Mouse (Mus musculus) heart, adult 2 months (tissue): ENCODE results near the gene Hcls1. TPM values are rescaled to one million over a fixed set of nuclear protein-coding genes. Genes with fewer than 3 reads are reported as not detected.

Experiments
- DNase-seq, 2 experiments: peaks; one replicate each; pipeline ENCODE4 v3.0.0; 2021
- H3K27ac ChIP-seq: fragments of 200-600 bp; 2 replicates; pipeline ENCODE4 v1.8.1; 2022
- H3K27me3 ChIP-seq: fragments of 200-500 bp; 2 replicates; pipeline ENCODE4 v1.6.1; 2012; ENCODE audit warnings: mild to moderate bottlenecking, low read length, inconsistent platforms, mixed read lengths; ENCODE audit not compliant: control insufficient read depth, insufficient read depth
- H3K36me3 ChIP-seq: fragments of 200-500 bp; 2 replicates; pipeline ENCODE4 v1.6.1; 2012; ENCODE audit warnings: low read length, inconsistent platforms; ENCODE audit not compliant: control insufficient read depth, insufficient read depth
- H3K4me1 ChIP-seq: fragments of 200-500 bp; 2 replicates; pipeline ENCODE4 v1.6.1; 2011; ENCODE audit warnings: low read length; ENCODE audit not compliant: control insufficient read depth, insufficient read depth
- H3K4me3 ChIP-seq: fragments of 200-600 bp; 2 replicates; pipeline ENCODE4 v1.8.1; 2022
- H3K79me2 ChIP-seq: fragments of 200-500 bp; replicated peaks from 2 replicates; pipeline ENCODE4 v1.6.1; 2012; ENCODE audit warnings: mild to moderate bottlenecking, inconsistent platforms, low read length, moderate library complexity, mixed read lengths; ENCODE audit not compliant: control insufficient read depth, insufficient read depth
- H3K9ac ChIP-seq: fragments of 200-500 bp; 2 replicates; pipeline ENCODE4 v1.6.1; 2012; ENCODE audit warnings: low read depth, mild to moderate bottlenecking, control low read depth, inconsistent platforms, low read length, mixed read lengths
- CTCF ChIP-seq: fragments of 200-600 bp; IDR thresholded peaks from 2 replicates; pipeline ENCODE4 v1.8.1; 2022; ENCODE audit warnings: antibody characterized with exemption, mild to moderate bottlenecking, moderate library complexity
- EP300 ChIP-seq: fragments of 200-500 bp; IDR thresholded peaks from 2 replicates; pipeline ENCODE4 v1.6.1; 2011; ENCODE audit warnings: low read depth, low read length, control low read depth; ENCODE audit not compliant: insufficient read depth
- POLR2A ChIP-seq: fragments of 200-500 bp; IDR thresholded peaks from 2 replicates; pipeline ENCODE4 v1.6.1; 2011; ENCODE audit warnings: mild to moderate bottlenecking, low read depth, low read length, control low read depth; ENCODE audit not compliant: insufficient read depth
- WGBS: fragments of 180-500 bp; shearing (Covaris S2); methylation state at CpG from one replicate; pipeline ENCODE4 v1.1.7; 2018; 5-methylcytosine and 5-hydroxymethylcytosine counted together
- intact Hi-C: fragments of 180-260 bp; cut with DNase I; formaldehyde crosslinking; loops from one replicate; pipeline ENCODE4 v1.15.1; 2025
- polyA plus RNA-seq: library from polyadenylated mRNA; depleted of rRNA; stranded (reverse); fragments of >200 nt; gene quantifications from 2 replicates; pipeline ENCODE4 v1.2.3, GENCODE M21; 2012
- total RNA-seq, 2 experiments: library from RNA; stranded (reverse); gene quantifications; 2 replicates each; pipeline ENCODE4 v1.2.3; 2021

The Hcls1 gene
- total and polyA plus RNA-seq, 3 experiments: 7.3 to 9.3 (median 9.1) TPM

DNA sequence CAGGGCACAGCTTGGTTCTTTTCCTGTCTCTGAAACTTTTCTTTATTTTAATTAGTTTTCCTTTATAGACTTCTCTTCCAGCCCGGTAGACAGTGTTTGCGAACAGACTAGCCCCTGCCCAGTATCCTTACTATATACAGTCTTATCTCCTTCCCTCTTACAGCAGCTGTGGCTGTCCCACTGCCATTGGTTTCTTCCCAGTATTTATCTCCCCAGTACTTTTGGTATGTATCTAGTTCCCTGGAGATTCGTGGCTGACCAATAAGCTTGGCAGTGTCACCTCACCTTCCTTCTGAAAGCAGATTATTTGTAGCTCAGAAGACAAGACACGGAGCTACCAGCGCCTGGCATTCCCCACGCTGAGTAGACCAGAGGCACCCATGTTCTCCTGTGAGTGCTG, 38.1 kb upstream of the Hcls1 start:
- no peak overlapping the region for H3K9ac ChIP-seq
- TF ChIP-seq POLR2A: no peak
- no peak for TF ChIP-seq EP300
- no peak for TF ChIP-seq CTCF
- H3K36me3 ChIP-seq: no peaks in the 10 kb centered on the region; the same call in 1 of the 2 replicates
- intact Hi-C loops: no loop called here
- H3K4me3 ChIP-seq: no peak overlapping the region
- H3K4me1 ChIP-seq: no peaks in the 10 kb centered on the region
- no peak overlapping the region for H3K27ac ChIP-seq
- H3K27me3 ChIP-seq: no peaks in the 10 kb centered on the region
- no peaks in the 10 kb centered on the region for H3K79me2 ChIP-seq
- DNase-seq: no peak
- WGBS: 71% methylated on average over 6 of the region's 6 CpGs

DNA sequence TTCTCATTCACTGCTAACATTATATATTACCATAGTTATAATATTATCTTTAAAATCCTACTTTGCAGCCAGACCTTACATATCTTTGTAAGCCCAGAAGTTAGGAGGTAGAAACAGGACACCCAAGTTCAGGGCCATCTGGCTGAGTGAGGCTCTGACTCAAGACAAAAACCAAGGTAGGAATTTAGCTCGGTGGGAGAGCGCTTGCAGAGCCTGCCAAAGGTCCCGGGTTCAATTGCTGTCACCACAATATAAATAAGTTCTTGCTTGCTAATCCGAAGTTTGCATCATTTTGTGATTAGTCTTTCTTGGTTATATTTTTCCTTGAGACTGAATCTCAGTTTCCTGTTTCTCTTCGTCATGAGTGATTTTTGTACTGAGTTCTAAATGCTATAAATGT, 31.6 kb upstream of the Hcls1 start:
- Histone ChIP-seq H3K27ac (no peak overlapping the region), H3K27me3 (no peaks in the 10 kb centered on the region), H3K36me3 (no peaks in the 10 kb centered on the region; the same call in 1 of the 2 replicates), H3K4me3 (no peak overlapping the region), H3K79me2 (no peaks in the 10 kb centered on the region), H3K9ac (no peak overlapping the region), H3K4me1 (no peaks in the 10 kb centered on the region)
- intact Hi-C loops: no loop called here
- 88% methylated on average over 5 of the region's 5 CpGs for WGBS
- TF ChIP-seq POLR2A: no peak
- no peak for TF ChIP-seq CTCF
- no peak for TF ChIP-seq EP300
- DNase-seq: no peak

- 88% methylated on average over 10 of the region's 10 CpGs for WGBS
- no peaks in the 10 kb centered on the region for H3K79me2 ChIP-seq
- H3K4me3 ChIP-seq: no peak overlapping the region
- H3K27me3 ChIP-seq: no peaks in the 10 kb centered on the region
- no peak overlapping the region for H3K9ac ChIP-seq
- TF ChIP-seq POLR2A: no peak
- TF ChIP-seq CTCF: no peak
- H3K27ac ChIP-seq: no peak overlapping the region
- no peaks in the 10 kb centered on the region for H3K4me1 ChIP-seq
- no peak for DNase-seq
- intact Hi-C loops: no loop called here
- no peaks in the 10 kb centered on the region for H3K36me3 ChIP-seq
These were observed 22.9 kb upstream of the Hcls1 start for GRCm38 (mm10) chr16:36911909-36912308.

DNA sequence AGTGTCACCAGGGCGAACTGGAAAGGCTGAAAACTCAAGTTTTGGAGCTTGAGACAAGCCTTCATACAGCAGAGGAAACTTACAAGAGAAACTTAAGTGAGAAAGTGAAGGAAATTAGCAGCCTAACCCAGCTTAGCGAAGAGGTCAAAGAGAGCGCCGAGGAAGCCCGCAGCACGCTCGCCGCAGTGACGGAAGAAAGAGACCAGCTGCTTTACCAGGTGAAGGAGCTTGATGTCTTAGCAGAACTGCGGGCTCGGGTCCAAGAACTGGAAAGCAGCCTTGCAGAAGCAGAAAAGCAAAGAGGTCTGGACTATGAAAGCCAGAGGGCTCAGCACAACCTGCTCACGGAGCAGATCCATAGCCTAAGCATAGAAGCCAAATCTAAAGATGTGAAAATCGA, 22.5 kb upstream of the Hcls1 start:
- no peak for TF ChIP-seq POLR2A
- intact Hi-C loops: no loop called here
- Histone ChIP-seq H3K4me1 (no peaks in the 10 kb centered on the region), H3K27ac (no peak overlapping the region), H3K4me3 (no peak overlapping the region), H3K79me2 (no peaks in the 10 kb centered on the region), H3K27me3 (no peaks in the 10 kb centered on the region), H3K9ac (no peak overlapping the region), H3K36me3 (no peaks in the 10 kb centered on the region)
- no peak for DNase-seq
- 91% methylated on average over 13 of the region's 13 CpGs for WGBS

- 62% methylated on average over 5 of the region's 5 CpGs for WGBS
- no peak overlapping the region for H3K27ac ChIP-seq
- DNase-seq: no peak
- no peak overlapping the region for H3K9ac ChIP-seq
- H3K27me3 ChIP-seq: no peaks in the 10 kb centered on the region
- no peak for TF ChIP-seq POLR2A
- TF ChIP-seq EP300: no peak
- TF ChIP-seq CTCF: no peak
- H3K4me1 ChIP-seq: no peaks in the 10 kb centered on the region
- no peaks in the 10 kb centered on the region for H3K79me2 ChIP-seq
- no peak overlapping the region for H3K4me3 ChIP-seq
- intact Hi-C loops: no loop called here
- no peaks in the 10 kb centered on the region for H3K36me3 ChIP-seq
These were observed 20.6 kb upstream of the Hcls1 start for GRCm38 (mm10) chr16:36914195-36914594.

- Histone ChIP-seq H3K36me3 (no peaks in the 10 kb centered on the region; the same call in 1 of the 2 replicates), H3K4me3 (no peak overlapping the region), H3K27me3 (no peaks in the 10 kb centered on the region), H3K4me1 (no peaks in the 10 kb centered on the region), H3K79me2 (no peaks in the 10 kb centered on the region), H3K9ac (no peak overlapping the region), H3K27ac (no peak overlapping the region)
- WGBS: 94% methylated on average over 10 of the region's 10 CpGs
- TF ChIP-seq POLR2A (no peak), CTCF (no peak), EP300 (no peak)
- intact Hi-C loops: no loop called here
- DNase-seq: no peak
These were observed 16.3 kb upstream of the Hcls1 start for GRCm38 (mm10) chr16:36918505-36918904.

- H3K79me2 ChIP-seq: no peaks in the 10 kb centered on the region
- H3K4me3 ChIP-seq: no peak overlapping the region
- H3K36me3 ChIP-seq: no peaks in the 10 kb centered on the region; the same call in 1 of the 2 replicates
- no peak overlapping the region for H3K9ac ChIP-seq
- intact Hi-C loops: no loop called here
- no peak for DNase-seq
- WGBS: 35% methylated on average over 3 of the region's 3 CpGs
- no peak for TF ChIP-seq EP300
- TF ChIP-seq CTCF: no peak
- no peak for TF ChIP-seq POLR2A
- no peaks in the 10 kb centered on the region for H3K4me1 ChIP-seq
- H3K27ac ChIP-seq: no peak overlapping the region
- no peaks in the 10 kb centered on the region for H3K27me3 ChIP-seq
These were observed 14.4 kb upstream of the Hcls1 start for GRCm38 (mm10) chr16:36920410-36920809.
